Mouse (Mus musculus): Measurements from ENCODE around the gene Sec31b. TPM values are rescaled to one million over a fixed set of nuclear protein-coding genes. Genes with fewer than 3 reads are reported as not detected.

The Sec31b gene
- polyA plus RNA-seq (2015; fragmentation: Nextera tagmentation; extraction: Ambion mirVana), result 0.41 and 0.69 TPM in 2 replicates

- ATAC-seq (ENCODE audit: low FRiP score), result peak; percentile 28; the same call in 1 of the 2 replicates
- Histone ChIP-seq H3K4me2 (peak within 1 kb of the TSS; percentile 74), H3K27ac (replicated peaks) (no peak within 1 kb of the TSS), H3K9me3 (replicated peaks) (0 out of 2 replicates have a peak, but pooled peaks cover 4% of the 10 kb centered on the region), H3K4me1 (peaks cover 11% of the 10 kb centered on the region), H3K36me3 (peaks cover 27% of the 10 kb centered on the region), H3K9ac (replicated peaks) (peak within 1 kb of the TSS; percentile 38), H3K4me3 (replicated peaks) (peak within 1 kb of the TSS; percentile 46), H3K27me3 (replicated peaks) (0 out of 2 replicates have a peak, but pooled peaks cover 4% of the 10 kb centered on the region)
- WGBS, result 1% methylated on average over 47 of the region's 47 CpGs
Observed at GRCm38 (mm10) chr19:44545321-44546041, at the start of gene Sec31b. Sec31b (minus strand) TSS chr19:44545864.

GRCm38 (mm10) chr19:44594180-44594579 is 48.5 kb upstream of the Sec31b start:
- no peaks in the 10 kb centered on the region for H3K9me3 ChIP-seq (replicated peaks)
- no peaks in the 10 kb centered on the region for H3K36me3 ChIP-seq
- H3K4me2 ChIP-seq, result no peak overlapping the region
- no peak overlapping the region for H3K9ac ChIP-seq (replicated peaks)
- no peak overlapping the region for H3K4me3 ChIP-seq (replicated peaks)
- no peak for ATAC-seq (ENCODE audit: low FRiP score)
- 0 out of 2 replicates have a peak, but pooled peaks cover 3% of the 10 kb centered on the region for H3K4me1 ChIP-seq
- H3K27me3 ChIP-seq (replicated peaks), result no peaks in the 10 kb centered on the region
- WGBS, result 91% methylated on average over 14 of the region's 14 CpGs
- no peak overlapping the region for H3K27ac ChIP-seq (replicated peaks)

DNA sequence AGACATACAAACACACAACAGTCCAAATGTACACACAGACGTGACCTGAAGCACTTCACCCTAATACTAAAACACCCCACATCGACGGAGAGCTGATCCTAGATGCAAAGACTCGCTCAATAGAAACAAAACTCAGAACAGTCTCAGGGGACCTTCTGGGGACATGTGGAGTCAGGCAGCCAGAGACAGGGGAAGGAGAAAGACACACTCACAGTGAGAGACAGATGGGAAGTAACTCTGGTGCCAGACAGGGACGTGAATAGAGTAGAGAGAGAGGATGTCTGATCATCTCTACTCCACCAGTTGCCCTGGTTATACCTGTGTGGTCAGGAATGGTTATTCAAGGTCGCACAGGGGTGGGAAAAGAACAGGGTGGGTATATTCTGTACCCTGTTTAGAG is 46.0 kb upstream of the Sec31b start:
- WGBS, result 56% methylated on average over 6 of the region's 6 CpGs

GRCm38 (mm10) chr19:44590992-44591391 is 45.3 kb upstream of the Sec31b start:
- Histone ChIP-seq H3K4me1 (0 out of 2 replicates have a peak, but pooled peaks cover 3% of the 10 kb centered on the region), H3K4me2 (no peak overlapping the region), H3K9me3 (replicated peaks) (no peaks in the 10 kb centered on the region), H3K9ac (replicated peaks) (no peak overlapping the region), H3K36me3 (no peaks in the 10 kb centered on the region), H3K27me3 (replicated peaks) (peaks cover 10% of the 10 kb centered on the region; the same call in 1 of the 2 replicates), H3K27ac (replicated peaks) (peak overlapping the region; percentile 35), H3K4me3 (replicated peaks) (no peak overlapping the region)
- 64% methylated on average over 18 of the region's 18 CpGs for WGBS
- peak; percentile 61; the same call in 1 of the 2 replicates for ATAC-seq (ENCODE audit: low FRiP score)

More for the DNA sequence above, 46.0 kb upstream of the Sec31b start:
- peak overlapping the region; percentile 35 for H3K27ac ChIP-seq (replicated peaks)
- no peaks in the 10 kb centered on the region for H3K36me3 ChIP-seq
- no peak for ATAC-seq (ENCODE audit: low FRiP score)
- H3K9ac ChIP-seq (replicated peaks), result no peak overlapping the region
- no peak overlapping the region for H3K4me3 ChIP-seq (replicated peaks)
- no peak overlapping the region for H3K4me2 ChIP-seq
- peaks cover 5% of the 10 kb centered on the region; the same call in 1 of the 2 replicates for H3K27me3 ChIP-seq (replicated peaks)
- no peaks in the 10 kb centered on the region for H3K9me3 ChIP-seq (replicated peaks)
- H3K4me1 ChIP-seq, result 0 out of 2 replicates have a peak, but pooled peaks cover 3% of the 10 kb centered on the region

GRCm38 (mm10) chr19:44589591-44590223 is 44.0 kb upstream of the Sec31b start:
- Histone ChIP-seq H3K36me3 (no peaks in the 10 kb centered on the region), H3K4me3 (replicated peaks) (no peak overlapping the region), H3K9ac (replicated peaks) (no peak overlapping the region), H3K9me3 (replicated peaks) (no peaks in the 10 kb centered on the region), H3K4me1 (0 out of 2 replicates have a peak, but pooled peaks cover 3% of the 10 kb centered on the region), H3K4me2 (no peak overlapping the region), H3K27me3 (replicated peaks) (peaks cover 18% of the 10 kb centered on the region; the same call in 1 of the 2 replicates), H3K27ac (replicated peaks) (no peak overlapping the region)
- 52% methylated on average over 7 of the region's 7 CpGs for WGBS
- ATAC-seq (ENCODE audit: low FRiP score), result no peak

DNA sequence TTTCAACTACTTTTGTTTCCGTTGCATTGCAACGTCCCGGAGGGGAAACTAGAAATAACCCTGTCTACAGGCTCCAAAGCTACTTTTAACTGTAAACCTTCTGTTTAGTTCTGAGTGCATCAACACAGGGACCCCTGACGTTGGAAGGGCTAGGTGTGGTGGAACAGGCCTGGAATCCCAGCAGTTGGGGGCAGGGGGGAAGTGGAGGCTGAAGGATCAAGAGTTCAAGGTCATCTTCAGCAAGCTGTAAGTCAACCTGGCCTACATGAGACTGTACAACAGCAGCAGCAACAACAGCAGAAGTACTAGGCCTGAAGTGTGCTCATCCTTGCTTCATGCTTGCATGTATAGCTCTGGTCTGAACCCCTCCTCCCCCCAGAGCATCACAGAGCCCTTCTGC is 42.4 kb upstream of the Sec31b start:
- 0 out of 2 replicates have a peak, but pooled peaks cover 3% of the 10 kb centered on the region for H3K4me1 ChIP-seq
- H3K4me2 ChIP-seq, result no peak overlapping the region
- no peaks in the 10 kb centered on the region for H3K9me3 ChIP-seq (replicated peaks)
- H3K9ac ChIP-seq (replicated peaks), result no peak overlapping the region
- no peaks in the 10 kb centered on the region for H3K36me3 ChIP-seq
- ATAC-seq (ENCODE audit: low FRiP score), result no peak
- 43% methylated on average over 4 of the region's 4 CpGs for WGBS
- H3K27me3 ChIP-seq (replicated peaks), result peaks cover 30% of the 10 kb centered on the region; the same call in 1 of the 2 replicates
- H3K27ac ChIP-seq (replicated peaks), result no peak overlapping the region
- no peak overlapping the region for H3K4me3 ChIP-seq (replicated peaks)

DNA sequence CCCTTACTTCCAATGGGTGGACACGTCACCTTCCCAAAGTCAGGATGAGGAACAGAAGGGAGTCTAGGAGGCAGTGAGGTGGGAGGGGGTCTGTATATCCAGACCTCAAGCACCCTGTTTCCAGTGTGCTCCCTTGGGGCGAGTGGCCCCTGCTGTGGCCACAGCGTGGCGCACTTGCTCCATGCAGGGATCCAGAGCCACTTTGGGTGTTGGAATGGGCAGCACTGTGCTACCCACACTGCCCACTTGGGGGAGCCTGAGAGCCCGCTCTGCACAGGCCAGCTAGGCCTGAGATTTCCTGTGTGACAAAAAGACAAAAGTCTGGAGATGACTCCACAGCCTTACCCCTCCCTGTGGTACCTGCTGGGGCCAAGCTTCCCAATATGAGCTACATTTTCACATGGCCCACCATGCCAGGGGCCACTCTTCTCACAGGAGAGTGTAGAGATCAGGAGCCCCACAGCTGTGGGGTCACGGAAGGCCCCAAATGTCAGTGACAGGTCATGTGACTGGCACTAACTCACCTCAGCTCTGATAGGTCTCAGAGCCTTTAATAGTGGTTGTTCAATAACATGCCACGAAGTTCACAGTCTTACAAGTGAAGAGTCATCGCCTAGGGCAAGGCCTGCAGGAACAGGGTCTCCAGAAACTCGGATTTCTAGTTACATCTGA is 37.1 kb upstream of the Sec31b start:
- Histone ChIP-seq H3K36me3 (no peaks in the 10 kb centered on the region), H3K27ac (replicated peaks) (no peak overlapping the region), H3K9ac (replicated peaks) (no peak overlapping the region), H3K4me3 (replicated peaks) (no peak overlapping the region), H3K4me1 (peaks cover 3% of the 10 kb centered on the region; the same call in 1 of the 2 replicates), H3K27me3 (replicated peaks) (peaks cover 25% of the 10 kb centered on the region; the same call in 1 of the 2 replicates), H3K9me3 (replicated peaks) (no peaks in the 10 kb centered on the region), H3K4me2 (no peak overlapping the region)
- WGBS, result 30% methylated on average over 9 of the region's 9 CpGs
- ATAC-seq (ENCODE audit: low FRiP score), result peak; percentile 86

DNA sequence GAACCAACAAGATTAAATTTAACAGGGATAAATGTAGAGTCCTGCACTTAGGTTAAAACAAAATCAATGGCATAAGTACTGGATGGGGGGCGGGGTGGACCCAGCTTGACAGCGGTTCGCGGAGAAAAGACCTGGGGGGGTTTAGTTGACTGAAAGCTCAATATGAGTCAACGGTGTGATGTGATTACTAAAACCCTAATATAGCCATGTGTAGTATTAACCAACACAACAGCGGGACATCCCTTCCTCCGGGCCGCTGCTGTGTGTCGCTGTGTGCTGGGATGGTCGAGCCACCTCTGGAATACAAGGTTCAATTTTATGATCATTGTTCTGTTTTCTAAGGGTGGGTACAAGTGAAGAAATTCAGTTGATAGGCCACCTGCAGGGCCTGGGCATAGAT is 36.4 kb upstream of the Sec31b start:
- 76% methylated on average over 10 of the region's 10 CpGs for WGBS
- no peak overlapping the region for H3K4me3 ChIP-seq (replicated peaks)
- no peak overlapping the region for H3K4me2 ChIP-seq
- H3K4me1 ChIP-seq, result peaks cover 3% of the 10 kb centered on the region; the same call in 1 of the 2 replicates
- H3K9ac ChIP-seq (replicated peaks), result no peak overlapping the region
- H3K36me3 ChIP-seq, result no peaks in the 10 kb centered on the region
- peak; percentile 27; the same call in 1 of the 2 replicates for ATAC-seq (ENCODE audit: low FRiP score)
- H3K9me3 ChIP-seq (replicated peaks), result no peaks in the 10 kb centered on the region
- H3K27me3 ChIP-seq (replicated peaks), result peaks cover 25% of the 10 kb centered on the region; the same call in 1 of the 2 replicates
- H3K27ac ChIP-seq (replicated peaks), result no peak overlapping the region

GRCm38 (mm10) chr19:44578038-44578437 is 32.4 kb upstream of the Sec31b start:
- H3K4me3 ChIP-seq (replicated peaks), result no peak overlapping the region
- peaks cover 3% of the 10 kb centered on the region; the same call in 1 of the 2 replicates for H3K4me1 ChIP-seq
- no peak for ATAC-seq (ENCODE audit: low FRiP score)
- H3K27me3 ChIP-seq (replicated peaks), result no peaks in the 10 kb centered on the region
- WGBS, result 95% methylated on average over 1 of the region's 1 CpGs
- H3K9me3 ChIP-seq (replicated peaks), result no peaks in the 10 kb centered on the region
- peaks cover 23% of the 10 kb centered on the region for H3K36me3 ChIP-seq
- H3K9ac ChIP-seq (replicated peaks), result no peak overlapping the region
- no peak overlapping the region for H3K27ac ChIP-seq (replicated peaks)
- H3K4me2 ChIP-seq, result no peak overlapping the region

GRCm38 (mm10) chr19:44576275-44576674 is 30.6 kb upstream of the Sec31b start:
- no peak overlapping the region for H3K4me2 ChIP-seq
- H3K27ac ChIP-seq (replicated peaks), result no peak overlapping the region
- H3K9ac ChIP-seq (replicated peaks), result no peak overlapping the region
- H3K4me1 ChIP-seq, result no peaks in the 10 kb centered on the region
- H3K36me3 ChIP-seq, result peaks cover 40% of the 10 kb centered on the region
- no peak for ATAC-seq (ENCODE audit: low FRiP score)
- no peak overlapping the region for H3K4me3 ChIP-seq (replicated peaks)
- H3K9me3 ChIP-seq (replicated peaks), result no peaks in the 10 kb centered on the region
- 81% methylated on average over 7 of the region's 7 CpGs for WGBS
- no peaks in the 10 kb centered on the region for H3K27me3 ChIP-seq (replicated peaks)

DNA sequence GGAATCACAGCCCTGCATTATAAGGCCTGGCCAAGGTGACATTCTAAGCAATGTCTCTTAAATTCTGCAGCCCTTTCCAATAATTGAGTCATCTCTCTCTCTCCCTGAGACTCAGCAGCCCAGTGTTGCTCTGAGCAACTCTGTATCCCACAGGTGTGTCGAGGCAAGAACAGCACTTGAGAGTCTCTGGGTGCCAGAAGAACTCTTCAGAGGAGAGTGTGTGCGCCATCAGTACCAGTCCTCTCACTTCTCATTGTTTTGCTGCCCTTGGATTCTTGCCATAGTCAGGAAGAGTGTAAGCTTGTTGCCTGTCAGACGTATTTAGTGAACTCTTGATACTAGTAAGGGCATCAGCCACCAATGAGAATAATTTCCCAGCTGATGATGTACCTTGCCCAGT is 22.1 kb upstream of the Sec31b start:
- Histone ChIP-seq H3K9me3 (replicated peaks) (no peaks in the 10 kb centered on the region), H3K9ac (replicated peaks) (no peak overlapping the region), H3K4me2 (no peak overlapping the region), H3K4me1 (peaks cover 29% of the 10 kb centered on the region), H3K4me3 (replicated peaks) (no peak overlapping the region), H3K27me3 (replicated peaks) (no peaks in the 10 kb centered on the region), H3K27ac (replicated peaks) (no peak overlapping the region), H3K36me3 (peaks cover 70% of the 10 kb centered on the region)
- 87% methylated on average over 3 of the region's 3 CpGs for WGBS
- ATAC-seq (ENCODE audit: low FRiP score), result no peak
